Mouse (Mus musculus) liver, postnatal 0 days (tissue): ENCODE measurements around the gene Cd300lg. TPM values are rescaled to one million over a fixed set of nuclear protein-coding genes. Genes with fewer than 3 reads are reported as not detected.

Experiments
- ATAC-seq: fragments of 200-750 bp; cut with Nextera tagmentation; 2 replicates; pipeline ENCODE4 v1.8.0; 2017; ENCODE audit warnings: mild to moderate bottlenecking, moderate library complexity
- DNase-seq: peaks from one replicate; pipeline ENCODE4 v3.0.0-alpha.2; 2016
- H3K27ac ChIP-seq: fragments of 300-500 bp; sonication (generic); 2 replicates; pipeline ENCODE4 v1.5.1; 2014; ENCODE audit warnings: antibody characterized with exemption, moderate library complexity, mild to moderate bottlenecking, low read depth
- H3K27me3 ChIP-seq: fragments of 300-500 bp; sonication (generic); 2 replicates; pipeline ENCODE4 v1.6.1; 2014; ENCODE audit warnings: low read length, control low read depth, mixed read lengths; ENCODE audit not compliant: insufficient read depth
- H3K36me3 ChIP-seq: fragments of 300-500 bp; sonication (generic); replicated peaks from 2 replicates; pipeline ENCODE4 v1.6.1; 2014; ENCODE audit warnings: mild to moderate bottlenecking, control low read depth, low read length, moderate library complexity, mixed read lengths; ENCODE audit not compliant: insufficient read depth
- H3K4me1 ChIP-seq: fragments of 300-500 bp; sonication (generic); 2 replicates; pipeline ENCODE4 v1.6.1; 2014; ENCODE audit warnings: antibody characterized with exemption, mild to moderate bottlenecking, control low read depth; ENCODE audit not compliant: insufficient read depth
- H3K4me2 ChIP-seq: fragments of 300-500 bp; sonication (generic); 2 replicates; pipeline ENCODE4 v1.6.1; 2014; ENCODE audit warnings: low read depth, mild to moderate bottlenecking, low read length, moderate library complexity, mixed read lengths
- H3K4me3 ChIP-seq: fragments of 300-500 bp; sonication (generic); 2 replicates; pipeline ENCODE4 v1.5.1; 2014; ENCODE audit warnings: low read depth, low read length
- H3K9ac ChIP-seq: fragments of 300-500 bp; sonication (generic); replicated peaks from 2 replicates; pipeline ENCODE4 v1.6.1; 2014; ENCODE audit warnings: mild to moderate bottlenecking, moderate library complexity
- H3K9me3 ChIP-seq: fragments of 300-500 bp; sonication (generic); 2 replicates; pipeline ENCODE4 v1.6.1; 2016; ENCODE audit warnings: mild to moderate bottlenecking, control low read depth, low read length, mixed read lengths
- CTCF ChIP-seq: sonication (generic); IDR thresholded peaks from 2 replicates; pipeline ENCODE4 v1.5.1; 2016; ENCODE audit warnings: antibody characterized with exemption, low read depth
- EP300 ChIP-seq: IDR thresholded peaks from 2 replicates; pipeline ENCODE4 v1.6.1; 2016; ENCODE audit warnings: antibody characterized with exemption, low read depth, mild to moderate bottlenecking
- WGBS: fragments of 180-500 bp; shearing (Covaris S2); extraction: QIAGEN DNeasy Blood & Tissue Kit; methylation state at CpG from one replicate; pipeline ENCODE4 v1.1.7; 2014; ENCODE audit not compliant: insufficient replicate concordance; 5-methylcytosine and 5-hydroxymethylcytosine counted together
- polyA plus RNA-seq: library from polyadenylated mRNA; unstranded; fragments of >200 nt; fragmentation: Nextera tagmentation; extraction: Ambion mirVana; gene quantifications from 2 replicates; pipeline ENCODE4 v1.2.1, GENCODE M21; 2015

Gene Cd300lg
- polyA plus RNA-seq, 1 experiment from 2014 or later = 1.8 TPM

DNA sequence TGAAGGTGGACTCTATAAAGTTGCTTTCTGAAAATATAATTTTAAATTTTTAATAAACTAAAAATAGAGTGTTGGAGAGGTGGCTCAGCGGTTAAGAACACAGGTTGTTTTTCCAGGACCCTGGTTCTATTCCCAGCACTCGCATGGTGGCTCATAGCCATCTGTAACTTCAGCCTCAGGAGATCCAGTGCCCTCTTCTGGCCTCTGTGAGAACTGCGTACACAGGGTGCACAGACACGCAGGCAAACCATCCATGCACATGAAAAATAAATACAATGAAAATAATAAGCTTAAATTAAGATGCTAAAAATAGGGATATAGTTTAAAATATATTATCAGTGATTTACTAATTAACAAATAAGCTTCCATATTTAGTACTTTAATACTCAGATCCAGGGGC lies 663 bp upstream of the Cd300lg start:
- no peaks in the 10 kb centered on the region for H3K4me1 ChIP-seq
- WGBS = 70% methylated on average over 4 of the region's 4 CpGs
- no peak overlapping the region for H3K4me2 ChIP-seq
- H3K9ac ChIP-seq = no peak overlapping the region
- H3K27ac ChIP-seq = no peak overlapping the region
- DNase-seq = no peak
- H3K4me3 ChIP-seq = no peak overlapping the region
- H3K36me3 ChIP-seq = no peaks in the 10 kb centered on the region
- H3K9me3 ChIP-seq = no peaks in the 10 kb centered on the region; the same call in 1 of the 2 replicates
- no peak for ATAC-seq
- TF ChIP-seq EP300 = no peak
- TF ChIP-seq CTCF = no peak
- no peaks in the 10 kb centered on the region for H3K27me3 ChIP-seq

DNA sequence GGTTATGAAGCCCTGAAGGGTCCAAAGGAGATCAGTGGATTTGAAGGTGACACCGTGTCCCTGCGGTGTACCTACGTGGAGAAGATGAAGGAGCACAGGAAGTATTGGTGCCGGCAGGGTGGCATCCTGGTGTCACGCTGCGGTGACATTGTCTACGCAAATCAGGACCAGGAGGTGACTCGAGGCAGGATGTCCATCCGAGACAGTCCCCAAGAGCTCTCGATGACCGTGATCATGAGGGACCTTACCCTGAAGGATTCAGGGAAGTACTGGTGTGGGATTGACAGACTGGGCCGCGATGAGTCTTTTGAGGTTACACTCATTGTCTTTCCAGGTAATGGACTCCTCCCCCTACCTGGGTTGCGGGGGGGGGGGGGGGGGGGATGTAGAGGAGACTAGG lies 1.7 kb downstream of the Cd300lg start:
- TF ChIP-seq EP300 = no peak
- no peak for TF ChIP-seq CTCF
- Histone ChIP-seq H3K9ac (no peak overlapping the region), H3K4me3 (no peak overlapping the region), H3K36me3 (no peaks in the 10 kb centered on the region), H3K4me1 (no peaks in the 10 kb centered on the region), H3K4me2 (no peak overlapping the region), H3K27ac (no peak overlapping the region), H3K9me3 (no peaks in the 10 kb centered on the region; the same call in 1 of the 2 replicates), H3K27me3 (no peaks in the 10 kb centered on the region)
- 85% methylated on average over 13 of the region's 14 CpGs for WGBS
- ATAC-seq = no peak
- DNase-seq = no peak

DNA sequence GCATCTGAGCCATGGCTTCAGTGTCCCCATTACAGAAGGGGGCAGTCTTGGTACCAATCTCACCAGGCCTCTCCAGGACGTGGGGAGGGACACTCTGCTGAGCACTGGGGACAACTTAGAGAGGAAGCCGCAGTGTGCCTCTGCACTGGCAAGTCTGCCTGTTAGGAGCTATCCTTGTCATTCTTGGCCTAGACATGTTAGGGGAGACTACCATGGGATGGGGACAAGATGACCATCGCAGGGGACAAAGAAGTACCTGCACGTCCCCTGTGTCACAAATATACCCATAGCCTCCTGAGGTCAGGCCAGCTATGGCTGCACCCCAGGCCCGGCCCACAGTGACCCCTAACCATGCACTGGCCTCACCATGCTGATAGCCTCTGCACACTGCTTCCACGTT lies 2.1 kb downstream of the Cd300lg start:
- Histone ChIP-seq H3K4me1 (no peaks in the 10 kb centered on the region), H3K27ac (no peak overlapping the region)
- ATAC-seq = no peak

DNA sequence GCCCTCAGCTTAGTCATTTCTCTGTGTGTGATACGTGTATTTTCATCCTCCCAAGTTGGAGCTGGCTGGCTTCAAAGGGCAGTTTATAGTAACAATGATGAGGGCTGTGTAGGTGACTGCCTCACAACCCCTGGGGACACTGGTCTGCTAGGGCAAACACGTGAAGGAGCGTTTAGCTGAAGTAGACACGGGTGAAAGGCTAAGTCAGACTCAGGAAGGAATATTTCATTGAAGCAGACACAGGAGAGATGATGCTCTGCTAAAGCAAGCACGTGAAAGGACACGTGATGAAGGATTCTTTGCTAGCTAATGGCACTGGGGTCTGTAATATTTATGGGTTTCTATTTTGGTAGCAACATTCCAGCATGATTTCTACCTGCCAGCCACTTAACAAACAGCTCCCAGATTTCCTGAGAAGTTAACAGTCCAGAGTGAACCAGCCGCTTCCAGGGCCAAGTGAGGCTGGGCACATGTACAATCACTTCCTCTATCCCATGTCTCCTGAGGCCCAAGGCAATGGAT lies 3.4 kb downstream of the Cd300lg start:
- H3K4me3 ChIP-seq = no peak overlapping the region
- DNase-seq (no peak), ATAC-seq (no peak)
- H3K9ac ChIP-seq = no peak overlapping the region
- no peaks in the 10 kb centered on the region for H3K4me1 ChIP-seq
- 75% methylated on average over 7 of the region's 7 CpGs for WGBS
- no peak overlapping the region for H3K4me2 ChIP-seq
- TF ChIP-seq CTCF (no peak), EP300 (no peak)
- no peak overlapping the region for H3K27ac ChIP-seq
- no peaks in the 10 kb centered on the region for H3K36me3 ChIP-seq
- H3K9me3 ChIP-seq = no peaks in the 10 kb centered on the region; the same call in 1 of the 2 replicates
- H3K27me3 ChIP-seq = no peaks in the 10 kb centered on the region

More for the DNA sequence above, 2.1 kb downstream of the Cd300lg start:
- Histone ChIP-seq H3K9me3 (no peaks in the 10 kb centered on the region; the same call in 1 of the 2 replicates), H3K4me2 (no peak overlapping the region), H3K36me3 (no peaks in the 10 kb centered on the region), H3K4me3 (no peak overlapping the region), H3K9ac (no peak overlapping the region), H3K27me3 (no peaks in the 10 kb centered on the region)
- no peak for TF ChIP-seq CTCF
- TF ChIP-seq EP300 = no peak
- 79% methylated on average over 6 of the region's 6 CpGs for WGBS
- DNase-seq = no peak

DNA sequence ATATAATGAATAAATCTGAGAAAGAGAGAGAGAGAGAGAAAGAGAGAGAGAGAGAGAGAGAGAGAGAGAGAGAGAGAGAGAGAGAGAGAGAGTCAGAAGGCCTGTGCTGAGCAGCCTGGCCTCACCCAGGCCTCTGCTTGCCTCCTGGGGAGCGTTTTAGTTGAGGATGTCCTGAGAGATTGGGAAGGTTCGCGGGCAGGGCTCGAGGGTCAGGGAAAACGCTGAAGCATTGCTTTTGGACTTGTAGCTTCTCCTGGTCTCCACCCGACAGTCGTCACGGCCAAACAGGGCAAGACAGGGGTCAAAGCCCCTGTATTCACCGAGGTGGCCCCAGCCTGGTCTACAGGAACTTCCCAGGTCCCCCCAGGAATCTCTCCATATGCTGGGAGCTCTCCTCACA lies 5.3 kb downstream of the Cd300lg start:
- Histone ChIP-seq H3K9ac (no peak overlapping the region), H3K27me3 (no peaks in the 10 kb centered on the region), H3K36me3 (no peaks in the 10 kb centered on the region), H3K4me1 (no peaks in the 10 kb centered on the region), H3K4me3 (no peak overlapping the region), H3K27ac (no peak overlapping the region), H3K9me3 (no peaks in the 10 kb centered on the region; the same call in 1 of the 2 replicates), H3K4me2 (no peak overlapping the region)
- ATAC-seq (no peak), DNase-seq (no peak)
- 60% methylated on average over 9 of the region's 9 CpGs for WGBS
- TF ChIP-seq CTCF (no peak), EP300 (no peak)

DNA sequence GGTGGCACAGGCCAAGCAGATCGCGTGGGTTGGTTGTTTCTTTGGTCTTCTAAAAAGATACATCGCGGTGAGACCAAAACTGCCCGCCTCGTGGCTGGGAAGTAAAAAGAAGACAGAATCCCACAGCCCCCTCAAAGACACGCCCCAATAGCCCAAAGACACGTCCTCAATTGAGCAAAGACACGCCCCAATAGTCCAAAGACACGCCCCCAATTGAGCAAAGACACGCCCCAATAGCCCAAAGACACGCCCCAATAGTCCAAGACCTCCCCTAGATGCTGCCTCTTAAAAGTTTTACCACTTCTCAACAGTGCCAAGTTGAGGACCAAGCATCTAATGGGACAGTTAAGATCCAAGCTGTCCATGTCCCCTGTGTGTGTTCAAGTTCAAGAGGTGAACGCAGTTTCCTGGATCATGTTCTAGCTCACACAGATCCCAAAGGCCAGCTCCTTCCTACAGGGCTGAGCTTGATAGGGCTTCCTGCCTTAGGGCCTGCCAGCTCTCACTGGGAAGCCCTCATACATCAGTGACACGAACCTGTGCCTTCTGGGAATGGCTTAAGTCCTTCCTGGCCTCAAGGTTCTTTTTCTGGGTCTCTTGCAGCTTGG lies 8.7 kb downstream of the Cd300lg start:
- ATAC-seq = peak; percentile 58
- H3K27me3 ChIP-seq = 0 out of 2 replicates have a peak, but pooled peaks cover 3% of the 10 kb centered on the region
- DNase-seq = peak; percentile 25
- H3K4me1 ChIP-seq = no peaks in the 10 kb centered on the region
- no peak overlapping the region for H3K4me2 ChIP-seq
- no peak overlapping the region for H3K9ac ChIP-seq
- no peaks in the 10 kb centered on the region; the same call in 1 of the 2 replicates for H3K9me3 ChIP-seq
- WGBS = 58% methylated on average over 14 of the region's 14 CpGs
- H3K4me3 ChIP-seq = no peak overlapping the region
- H3K27ac ChIP-seq = peak overlapping the region; percentile 57; the same call in 1 of the 2 replicates
- no peaks in the 10 kb centered on the region for H3K36me3 ChIP-seq
- TF ChIP-seq EP300 (no peak), CTCF (no peak)
